Comparison of ENCODE assay signal across 15 mouse cellular contexts in the genomic region with DNA sequence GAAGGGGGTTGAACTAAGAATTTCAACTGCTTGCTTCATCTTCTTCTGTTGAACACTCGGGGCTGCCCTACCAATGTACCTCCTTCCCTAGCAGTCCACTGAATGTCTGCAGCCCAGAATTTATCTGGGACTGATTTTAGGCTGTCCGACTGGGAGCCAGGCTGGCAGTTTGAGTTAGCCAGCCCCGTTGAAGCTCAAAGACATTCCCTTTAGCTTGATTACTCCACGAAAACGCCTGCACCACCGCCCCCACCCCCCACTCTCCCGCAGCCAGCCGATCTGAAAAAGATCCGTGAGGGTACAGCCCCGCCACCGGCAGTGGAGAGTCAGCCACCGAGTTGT. TPM values are rescaled to one million over a fixed set of nuclear protein-coding genes. Genes with fewer than 3 reads are reported as not detected.
DNase-seq lines count a peak whose midpoint lies in the region; ATAC-seq lines count a peak whose summit lies in the region.
"Had no signal": no experiment of that assay in that cellular context is flagged by ENCODE, and none has a peak within 500 bp of the region (broad histone marks: within the 10 kb centered on the region; RNA-seq: fewer than 3 reads in every experiment).

No protein-coding gene starts in this region.

- H3K4me2 ChIP-seq in midbrain, embryonic 15.5 days = no peak overlapping the region
- H3K4me2 ChIP-seq in heart, embryonic 14.5 days (ENCODE audit: low read length) = peak overlapping the region; percentile 66
- H3K4me2 ChIP-seq: forebrain, embryonic 15.5 days; neural tube, embryonic 13.5 days had no signal

- H3K27ac ChIP-seq in heart, embryonic 10.5 days = peak overlapping the region; percentile 97
- H3K27ac ChIP-seq in midbrain, embryonic 10.5 days (replicated peaks) = no peak overlapping the region
- H3K27ac ChIP-seq in midbrain, embryonic 15.5 days = no peak overlapping the region
- H3K27ac ChIP-seq in heart, embryonic 14.5 days (replicated peaks in 1 of 2; ENCODE audit: control insufficient read depth in 1 of 2, insufficient read depth in 1 of 2, low read depth in 2 of 2, low read length in 2 of 2) = peak overlapping the region; percentile 89 to 90
- H3K27ac ChIP-seq: forebrain, embryonic 15.5 days; neural tube, embryonic 13.5 days had no signal

- ATAC-seq in midbrain, embryonic 15.5 days (replicated peaks) = no peak
- no peak for ATAC-seq in heart, embryonic 14.5 days (ENCODE audit: insufficient number of reproducible peaks, insufficient read depth, low FRiP score, low read depth)
- ATAC-seq: forebrain, embryonic 15.5 days; midbrain, embryonic 16.5 days had no signal

- H3K36me3 ChIP-seq in heart, embryonic 10.5 days = peaks cover 8% of the 10 kb centered on the region
- H3K36me3 ChIP-seq in midbrain, embryonic 10.5 days = no peaks in the 10 kb centered on the region
- H3K36me3 ChIP-seq in midbrain, embryonic 15.5 days (replicated peaks) = no peaks in the 10 kb centered on the region
- H3K36me3 ChIP-seq in heart, embryonic 14.5 days (ENCODE audit: control insufficient read depth, insufficient read depth, low read length) = no peaks in the 10 kb centered on the region; the same call in 1 of the 2 replicates
- H3K36me3 ChIP-seq: forebrain, embryonic 15.5 days; neural tube, embryonic 13.5 days had no signal

- peaks cover 43% of the 10 kb centered on the region for H3K4me1 ChIP-seq in heart, embryonic 10.5 days
- peaks cover 23% of the 10 kb centered on the region for H3K4me1 ChIP-seq in midbrain, embryonic 10.5 days
- peaks cover 4% of the 10 kb centered on the region; the same call in 1 of the 2 replicates for H3K4me1 ChIP-seq in midbrain, embryonic 15.5 days
- peaks cover 17 to 18% of the 10 kb centered on the region in 2 experiments for H3K4me1 ChIP-seq in heart, embryonic 14.5 days (ENCODE audit: control insufficient read depth in 2 of 2, insufficient read depth in 2 of 2, low read length in 2 of 2)
- H3K4me1 ChIP-seq: neural tube, embryonic 13.5 days had no signal

- H3K27me3 ChIP-seq in heart, embryonic 10.5 days (ENCODE audit: insufficient read depth, poor library complexity, severe bottlenecking) = peaks cover 75% of the 10 kb centered on the region
- peaks cover 100% of the 10 kb centered on the region for H3K27me3 ChIP-seq in midbrain, embryonic 10.5 days (ENCODE audit: low read depth, poor library complexity, severe bottlenecking)
- H3K27me3 ChIP-seq in midbrain, embryonic 15.5 days (replicated peaks) = peaks cover 88% of the 10 kb centered on the region
- H3K27me3 ChIP-seq in heart, embryonic 14.5 days (ENCODE audit: control insufficient read depth, insufficient read depth, low read length) = 0 out of 2 replicates have a peak, but pooled peaks cover 3% of the 10 kb centered on the region

- under 1% methylated on average over 12 of the region's 12 CpGs for WGBS in heart, embryonic 10.5 days
- under 1% methylated on average over 12 of the region's 12 CpGs for WGBS in midbrain, embryonic 10.5 days
- 2% methylated on average over 12 of the region's 12 CpGs for WGBS in midbrain, embryonic 15.5 days
- WGBS in heart, embryonic 14.5 days = under 1% methylated on average over 12 of the region's 12 CpGs

- peak overlapping the region; percentile 74 for H3K4me3 ChIP-seq in heart, embryonic 10.5 days
- H3K4me3 ChIP-seq in midbrain, embryonic 10.5 days = no peak overlapping the region
- H3K4me3 ChIP-seq in midbrain, embryonic 15.5 days = no peak overlapping the region
- peak overlapping the region; percentile 65 for H3K4me3 ChIP-seq in heart, embryonic 14.5 days (ENCODE audit: control insufficient read depth in 1 of 2, insufficient read depth in 1 of 2, low read depth in 1 of 2, low read length in 2 of 2)
- H3K4me3 ChIP-seq: forebrain, embryonic 15.5 days; neural tube, embryonic 13.5 days had no signal

- no peaks in the 10 kb centered on the region for H3K9me3 ChIP-seq in heart, embryonic 10.5 days
- no peaks in the 10 kb centered on the region for H3K9me3 ChIP-seq in midbrain, embryonic 10.5 days (replicated peaks)
- no peaks in the 10 kb centered on the region for H3K9me3 ChIP-seq in midbrain, embryonic 15.5 days
- H3K9me3 ChIP-seq in heart, embryonic 14.5 days (ENCODE audit: control insufficient read depth, low read length) = no peaks in the 10 kb centered on the region
- H3K9me3 ChIP-seq: forebrain, embryonic 15.5 days; neural tube, embryonic 13.5 days had no signal

- DNase-seq in heart, embryonic 10.5 days (ENCODE audit: low spot score) = no peak
- DNase-seq in heart, adult 9 months (ENCODE audit: low spot score in 2 of 2) = no peak
- peak; percentile 51 for DNase-seq in midbrain, embryonic 10.5 days (ENCODE audit: low spot score)
- peak; percentile 44 for DNase-seq in retina, postnatal 1 day
- no peak for DNase-seq in urinary bladder, adult 2 months (ENCODE audit: low spot score)
- DNase-seq in kidney, adult 18-20 months = no peak
- DNase-seq: gastrocnemius, postnatal 25 days; thymus, postnatal 14 days had no signal

- no peak overlapping the region for H3K9ac ChIP-seq in midbrain, embryonic 15.5 days
- peak overlapping the region; percentile 89 for H3K9ac ChIP-seq in heart, embryonic 14.5 days (ENCODE audit: low read length)
- H3K9ac ChIP-seq: forebrain, embryonic 15.5 days; neural tube, embryonic 13.5 days had no signal

RNA-seq across cellular contexts. Expression of gene Tbx5, which starts 3.4 kb away (rescaled TPM):
- 41.9 and 44.2 TPM in 2 replicates for polyA plus RNA-seq in heart, embryonic 10.5 days (2016; fragmentation: Nextera tagmentation; extraction: Ambion mirVana)
- polyA plus RNA-seq in midbrain, embryonic 10.5 days (2016; fragmentation: Nextera tagmentation; extraction: Ambion mirVana) = 0.10 and 0.20 TPM in 2 replicates
- polyA plus RNA-seq in midbrain, embryonic 15.5 days (2015; fragmentation: Nextera tagmentation; extraction: Ambion mirVana) = 0.04 TPM in 1 of 2 replicates, not detected in the other
- polyA plus RNA-seq in heart, embryonic 14.5 days (2014; fragmentation: Nextera tagmentation; extraction: Ambion mirVana) = 33.1 and 39.2 TPM in 2 replicates
- 9.9 and 16.5 TPM in 2 replicates for polyA plus RNA-seq in urinary bladder, adult 2 months (2012; rRNA removed)
- polyA plus RNA-seq: forebrain, embryonic 15.5 days; large intestine, adult 2 months; liver, embryonic 16.5 days; midbrain, embryonic 16.5 days had no signal

Comparison
In these comparisons a context has a peak if more than half of its experiments do, and no peak if none do; other contexts are left out.
1. DNase-seq: peak in midbrain, embryonic 10.5 days (single experiment) and retina, postnatal 1 day (single experiment); none in heart, embryonic 10.5 days (single experiment), heart, adult 9 months (0 of 2), urinary bladder, adult 2 months (single experiment) and kidney, adult 18-20 months (single experiment).
2. H3K27ac ChIP-seq: peak in heart, embryonic 10.5 days (single experiment) and heart, embryonic 14.5 days (2 of 2); none in midbrain, embryonic 10.5 days (single experiment) and midbrain, embryonic 15.5 days (single experiment).
3. H3K4me3 ChIP-seq: peak in heart, embryonic 10.5 days (single experiment) and heart, embryonic 14.5 days (2 of 2); none in midbrain, embryonic 10.5 days (single experiment) and midbrain, embryonic 15.5 days (single experiment).